Mouse (Mus musculus) forebrain, embryonic 13.5 days (tissue): ENCODE data around the gene S1pr3. TPM values are rescaled to one million over a fixed set of nuclear protein-coding genes. Genes with fewer than 3 reads are reported as not detected.

Experiments
- ATAC-seq: fragments of 200-750 bp; cut with Nextera tagmentation; 2 replicates; pipeline ENCODE4 v1.8.0; 2017
- H3K27ac ChIP-seq: fragments of 300-500 bp; sonication (generic); 2 replicates; pipeline ENCODE4 v1.5.1; 2015; ENCODE audit warnings: inconsistent platforms, mild to moderate bottlenecking, moderate library complexity
- H3K27me3 ChIP-seq: fragments of 300-500 bp; sonication (generic); 2 replicates; pipeline ENCODE4 v1.6.1; 2015; ENCODE audit warnings: mild to moderate bottlenecking, inconsistent platforms
- H3K36me3 ChIP-seq: fragments of 300-500 bp; sonication (generic); 2 replicates; pipeline ENCODE4 v1.6.1; 2015; ENCODE audit warnings: mild to moderate bottlenecking, inconsistent platforms; ENCODE audit not compliant: poor library complexity, severe bottlenecking
- H3K4me1 ChIP-seq: fragments of 300-500 bp; sonication (generic); 2 replicates; pipeline ENCODE4 v1.6.1; 2015; ENCODE audit warnings: inconsistent platforms
- H3K4me2 ChIP-seq: fragments of 300-500 bp; sonication (generic); 2 replicates; pipeline ENCODE4 v1.6.1; 2015; ENCODE audit warnings: inconsistent platforms, mild to moderate bottlenecking, moderate library complexity
- H3K4me3 ChIP-seq: fragments of 300-500 bp; sonication (generic); 2 replicates; pipeline ENCODE4 v1.5.1; 2015; ENCODE audit warnings: mild to moderate bottlenecking, inconsistent platforms
- H3K9ac ChIP-seq: fragments of 300-500 bp; sonication (generic); 2 replicates; pipeline ENCODE4 v1.6.1; 2015; ENCODE audit warnings: mild to moderate bottlenecking, inconsistent platforms
- H3K9me3 ChIP-seq: fragments of 300-500 bp; sonication (generic); replicated peaks from 2 replicates; pipeline ENCODE4 v1.6.1; 2016; ENCODE audit warnings: inconsistent platforms
- WGBS: fragments of 180-500 bp; shearing (Covaris S2); methylation state at CpG from one replicate; pipeline ENCODE4 v1.1.7; 2015; 5-methylcytosine and 5-hydroxymethylcytosine counted together
- polyA plus RNA-seq: library from polyadenylated mRNA; unstranded; fragments of >200 nt; fragmentation: Nextera tagmentation; extraction: Ambion mirVana; gene quantifications from 2 replicates; pipeline ENCODE4 v1.2.1, GENCODE M21; 2015

Gene S1pr3
- polyA plus RNA-seq, 1 experiment from 2014 or later = 8.5 TPM

DNA sequence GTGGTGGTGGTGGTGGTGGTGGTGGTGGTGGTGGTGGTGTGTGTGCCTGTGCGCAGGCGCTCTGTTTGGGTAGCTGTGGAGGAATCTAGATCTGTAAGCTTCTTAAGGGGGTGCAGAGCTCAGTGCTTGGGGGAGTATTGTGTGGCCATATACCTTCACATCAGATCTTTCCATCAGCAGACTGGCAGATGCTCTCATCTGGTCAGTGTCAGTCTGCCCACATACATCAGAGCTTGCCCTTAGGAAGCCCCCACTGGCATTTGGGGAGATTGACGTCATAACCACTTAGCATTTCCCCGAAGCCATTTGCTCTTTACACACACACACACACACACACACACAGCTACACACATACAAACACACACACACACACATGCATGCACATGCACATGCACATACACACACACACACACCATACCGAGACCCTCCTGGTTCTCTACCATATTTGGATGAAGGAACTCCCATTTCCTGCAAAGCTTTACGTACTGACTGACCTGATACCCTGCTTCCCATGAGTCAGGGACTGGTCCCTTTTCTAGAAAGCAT is 1.6 kb downstream of the S1pr3 start:
- H3K4me3 ChIP-seq = no peak overlapping the region; the same call in 1 of the 2 replicates
- 92% methylated on average over 6 of the region's 6 CpGs for WGBS

GRCm38 (mm10) chr13:51411243-51411642 is 2.8 kb downstream of the S1pr3 start:
- Histone ChIP-seq H3K27ac (no peak overlapping the region), H3K36me3 (0 out of 2 replicates have a peak, but pooled peaks cover 6% of the 10 kb centered on the region), H3K4me3 (no peak overlapping the region), H3K4me1 (peaks cover 22% of the 10 kb centered on the region), H3K9ac (no peak overlapping the region), H3K4me2 (no peak overlapping the region; the same call in 1 of the 2 replicates), H3K9me3 (no peaks in the 10 kb centered on the region), H3K27me3 (peaks cover 13% of the 10 kb centered on the region)
- 77% methylated on average over 9 of the region's 9 CpGs for WGBS
- no peak for ATAC-seq

More for the DNA sequence above, 1.6 kb downstream of the S1pr3 start:
- no peak overlapping the region for H3K9ac ChIP-seq
- no peak for ATAC-seq
- no peak overlapping the region for H3K27ac ChIP-seq
- peaks cover 22% of the 10 kb centered on the region for H3K4me1 ChIP-seq
- H3K27me3 ChIP-seq = peaks cover 13% of the 10 kb centered on the region
- H3K36me3 ChIP-seq = 0 out of 2 replicates have a peak, but pooled peaks cover 6% of the 10 kb centered on the region
- no peaks in the 10 kb centered on the region for H3K9me3 ChIP-seq
- 0 out of 2 replicates have a peak overlapping the region, but pooled peaks have one; percentile 2 for H3K4me2 ChIP-seq

DNA sequence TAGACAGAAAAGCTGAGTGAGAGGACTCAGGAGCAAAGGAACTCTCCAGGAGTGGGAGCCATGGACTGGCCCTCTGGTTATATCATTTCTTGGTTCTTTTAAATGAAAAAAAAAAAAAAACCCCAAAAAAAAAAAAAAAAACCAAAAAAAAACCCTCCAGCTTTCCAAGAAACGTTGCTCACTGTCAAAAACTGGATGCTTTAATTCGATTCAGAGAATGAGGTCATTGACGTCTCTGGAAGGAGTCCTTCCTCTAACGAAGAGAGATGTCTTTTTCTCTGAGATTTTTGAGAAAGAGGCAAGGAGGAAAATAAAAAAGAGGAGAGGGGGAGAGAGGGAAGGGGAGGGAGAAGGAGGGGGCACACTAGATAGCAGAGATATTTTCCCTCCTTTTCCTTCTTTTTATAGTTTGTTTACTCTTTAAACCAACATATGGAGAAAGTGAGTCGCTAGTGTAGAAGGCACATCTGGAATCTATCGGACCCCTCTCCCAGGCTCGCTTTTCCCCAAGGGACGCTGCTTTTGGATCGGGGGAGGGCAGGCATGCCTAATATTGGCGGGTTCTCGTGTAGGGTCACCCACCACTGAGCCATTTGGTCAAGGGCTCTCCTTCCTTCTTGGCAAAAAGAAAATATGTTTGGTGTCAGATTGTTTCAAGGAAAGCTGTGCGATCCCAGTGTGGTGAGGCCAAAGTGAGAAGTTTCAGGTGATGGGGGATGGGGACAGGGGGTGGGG is 3.4 kb downstream of the S1pr3 start:
- H3K9me3 ChIP-seq = no peaks in the 10 kb centered on the region
- H3K4me1 ChIP-seq = peaks cover 26% of the 10 kb centered on the region
- 59% methylated on average over 12 of the region's 12 CpGs for WGBS
- H3K36me3 ChIP-seq = 0 out of 2 replicates have a peak, but pooled peaks cover 6% of the 10 kb centered on the region
- no peak overlapping the region for H3K9ac ChIP-seq
- H3K4me2 ChIP-seq = no peak overlapping the region
- peaks cover 13% of the 10 kb centered on the region for H3K27me3 ChIP-seq
- no peak for ATAC-seq
- no peak overlapping the region for H3K27ac ChIP-seq
- no peak overlapping the region for H3K4me3 ChIP-seq

- no peaks in the 10 kb centered on the region for H3K9me3 ChIP-seq
- no peak overlapping the region for H3K27ac ChIP-seq
- no peak overlapping the region for H3K4me3 ChIP-seq
- no peak overlapping the region for H3K9ac ChIP-seq
- no peak for ATAC-seq
- H3K36me3 ChIP-seq = 0 out of 2 replicates have a peak, but pooled peaks cover 6% of the 10 kb centered on the region
- H3K4me2 ChIP-seq = no peak overlapping the region
- 62% methylated on average over 3 of the region's 3 CpGs for WGBS
- H3K4me1 ChIP-seq = peaks cover 35% of the 10 kb centered on the region
- peaks cover 6% of the 10 kb centered on the region; the same call in 1 of the 2 replicates for H3K27me3 ChIP-seq
Measured at GRCm38 (mm10) chr13:51413461-51413860, 5.0 kb downstream of the S1pr3 start.

DNA sequence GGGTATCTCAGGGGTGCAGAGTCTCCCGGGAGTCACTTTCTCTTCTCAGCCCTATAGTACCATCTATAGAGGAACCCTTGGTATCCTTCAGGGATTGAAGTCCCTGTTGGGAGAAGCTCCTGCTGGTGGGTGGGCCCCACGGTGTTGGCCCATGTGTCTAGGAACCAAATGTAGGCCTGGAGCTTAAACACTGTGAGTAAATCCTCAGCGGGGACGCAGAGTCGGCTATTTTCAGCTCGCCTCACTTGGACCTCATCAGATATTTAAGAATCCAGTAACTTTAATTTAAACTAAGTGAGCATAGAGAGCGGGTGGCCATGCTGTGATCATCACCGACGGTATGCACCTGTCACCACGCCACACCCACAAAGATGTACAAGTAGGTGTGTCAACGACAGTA is 8.3 kb downstream of the S1pr3 start:
- H3K4me2 ChIP-seq = peak overlapping the region; percentile 59; the same call in 1 of the 2 replicates
- H3K27me3 ChIP-seq = no peaks in the 10 kb centered on the region
- ATAC-seq = no peak
- H3K27ac ChIP-seq = no peak overlapping the region
- 93% methylated on average over 11 of the region's 11 CpGs for WGBS
- H3K4me3 ChIP-seq = no peak overlapping the region
- peaks cover 26% of the 10 kb centered on the region for H3K4me1 ChIP-seq
- no peaks in the 10 kb centered on the region for H3K9me3 ChIP-seq
- H3K9ac ChIP-seq = no peak overlapping the region
- 0 out of 2 replicates have a peak, but pooled peaks cover 6% of the 10 kb centered on the region for H3K36me3 ChIP-seq

DNA sequence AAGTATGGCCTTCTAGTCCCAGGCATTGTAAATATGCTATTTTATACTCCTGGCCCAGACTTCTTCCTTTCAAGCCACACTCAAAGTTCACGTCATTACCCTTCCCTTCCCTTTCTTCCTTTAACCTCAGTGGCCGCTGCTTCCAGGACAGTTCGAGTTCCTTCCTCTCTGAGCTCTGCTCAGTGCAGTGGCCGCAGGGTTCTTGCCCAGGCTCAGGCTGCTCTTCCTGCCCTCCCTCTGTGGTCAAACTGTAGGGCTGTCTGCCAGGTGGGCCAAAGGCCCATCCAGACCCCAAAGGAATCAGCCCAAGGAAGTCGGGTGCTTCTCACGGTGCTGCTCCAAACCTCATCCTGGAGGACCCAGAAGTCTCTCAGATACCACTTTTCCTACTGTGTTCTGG is 9.4 kb downstream of the S1pr3 start:
- Histone ChIP-seq H3K36me3 (0 out of 2 replicates have a peak, but pooled peaks cover 6% of the 10 kb centered on the region), H3K9me3 (no peaks in the 10 kb centered on the region), H3K4me2 (peak overlapping the region; percentile 59), H3K27ac (peak overlapping the region; percentile 65), H3K9ac (peak overlapping the region; percentile 71), H3K4me3 (peak overlapping the region; percentile 29), H3K27me3 (no peaks in the 10 kb centered on the region), H3K4me1 (peaks cover 20% of the 10 kb centered on the region)
- WGBS = 52% methylated on average over 6 of the region's 6 CpGs
- ATAC-seq = peak; percentile 25

GRCm38 (mm10) chr13:51418268-51418941 is 10.0 kb downstream of the S1pr3 start:
- WGBS = 2% methylated on average over 20 of the region's 20 CpGs
- Histone ChIP-seq H3K4me3 (peak overlapping the region; percentile 29), H3K9me3 (no peaks in the 10 kb centered on the region), H3K36me3 (0 out of 2 replicates have a peak, but pooled peaks cover 6% of the 10 kb centered on the region), H3K4me2 (peak overlapping the region; percentile 59), H3K27me3 (no peaks in the 10 kb centered on the region), H3K4me1 (peaks cover 20% of the 10 kb centered on the region), H3K27ac (peak overlapping the region; percentile 65), H3K9ac (peak overlapping the region; percentile 71)
- peak; percentile 86 for ATAC-seq

DNA sequence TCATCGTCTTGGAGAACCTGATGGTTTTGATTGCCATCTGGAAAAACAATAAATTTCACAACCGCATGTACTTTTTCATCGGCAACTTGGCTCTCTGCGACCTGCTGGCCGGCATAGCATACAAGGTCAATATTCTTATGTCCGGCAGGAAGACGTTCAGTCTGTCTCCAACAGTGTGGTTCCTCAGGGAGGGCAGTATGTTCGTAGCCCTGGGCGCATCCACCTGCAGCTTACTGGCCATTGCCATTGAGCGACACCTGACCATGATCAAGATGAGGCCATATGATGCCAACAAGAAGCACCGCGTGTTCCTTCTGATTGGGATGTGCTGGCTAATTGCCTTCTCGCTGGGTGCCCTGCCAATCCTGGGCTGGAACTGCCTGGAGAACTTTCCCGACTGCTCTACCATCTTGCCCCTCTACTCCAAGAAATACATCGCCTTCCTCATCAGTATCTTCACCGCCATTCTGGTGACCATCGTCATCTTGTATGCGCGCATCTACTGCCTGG is 10.6 kb downstream of the S1pr3 start:
- Histone ChIP-seq H3K27me3 (no peaks in the 10 kb centered on the region), H3K4me3 (no peak overlapping the region), H3K9ac (peak overlapping the region; percentile 22; the same call in 1 of the 2 replicates)

DNA sequence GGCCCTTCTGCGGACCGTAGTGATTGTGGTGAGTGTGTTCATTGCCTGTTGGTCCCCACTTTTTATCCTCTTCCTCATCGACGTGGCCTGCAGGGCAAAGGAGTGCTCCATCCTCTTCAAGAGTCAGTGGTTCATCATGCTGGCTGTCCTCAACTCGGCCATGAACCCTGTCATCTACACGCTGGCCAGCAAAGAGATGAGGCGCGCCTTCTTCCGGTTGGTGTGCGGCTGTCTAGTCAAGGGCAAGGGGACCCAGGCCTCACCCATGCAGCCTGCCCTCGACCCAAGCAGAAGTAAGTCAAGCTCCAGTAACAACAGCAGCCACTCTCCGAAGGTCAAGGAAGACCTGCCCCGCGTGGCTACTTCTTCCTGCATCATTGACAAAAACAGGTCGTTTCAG is 11.1 kb downstream of the S1pr3 start:
- ATAC-seq = no peak
- Histone ChIP-seq H3K4me3 (no peak overlapping the region), H3K9me3 (no peaks in the 10 kb centered on the region), H3K27ac (no peak overlapping the region), H3K4me2 (no peak overlapping the region), H3K27me3 (no peaks in the 10 kb centered on the region), H3K9ac (no peak overlapping the region), H3K36me3 (0 out of 2 replicates have a peak, but pooled peaks cover 5% of the 10 kb centered on the region), H3K4me1 (peaks cover 20% of the 10 kb centered on the region)
- 90% methylated on average over 15 of the region's 15 CpGs for WGBS

More for the DNA sequence above, 10.6 kb downstream of the S1pr3 start:
- Histone ChIP-seq H3K27ac (no peak overlapping the region), H3K9me3 (no peaks in the 10 kb centered on the region), H3K36me3 (0 out of 2 replicates have a peak, but pooled peaks cover 6% of the 10 kb centered on the region), H3K4me1 (peaks cover 20% of the 10 kb centered on the region), H3K4me2 (peak overlapping the region; percentile 59)
- ATAC-seq = peak; percentile 42
- WGBS = 81% methylated on average over 19 of the region's 19 CpGs

GRCm38 (mm10) chr13:51420861-51421260 is 12.4 kb downstream of the S1pr3 start:
- Histone ChIP-seq H3K9me3 (no peaks in the 10 kb centered on the region), H3K9ac (no peak overlapping the region), H3K4me1 (peaks cover 20% of the 10 kb centered on the region), H3K4me2 (no peak overlapping the region), H3K36me3 (no peaks in the 10 kb centered on the region), H3K27ac (no peak overlapping the region), H3K4me3 (no peak overlapping the region), H3K27me3 (no peaks in the 10 kb centered on the region)
- no peak for ATAC-seq
- WGBS = 85% methylated on average over 9 of the region's 9 CpGs

DNA sequence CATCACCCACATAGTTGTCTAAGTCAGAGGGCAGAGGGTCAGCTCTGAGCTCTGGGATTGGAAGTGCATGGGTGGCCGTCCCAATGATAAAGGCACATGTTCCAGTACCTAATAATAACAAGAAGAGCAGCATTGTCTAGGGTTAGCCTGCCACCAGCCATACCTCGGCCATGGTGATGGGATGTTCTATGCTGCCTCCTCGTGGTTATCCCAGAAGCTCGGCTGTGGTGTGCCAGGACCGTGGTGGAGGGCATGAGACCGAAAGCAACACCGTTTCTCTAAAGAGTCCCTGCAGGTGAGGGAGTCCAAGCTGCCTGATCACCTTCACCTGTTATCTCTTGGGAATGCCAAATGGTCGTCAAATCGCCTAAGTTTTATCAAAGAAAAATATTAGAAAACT is 15.2 kb downstream of the S1pr3 start:
- ATAC-seq = no peak
- 77% methylated on average over 9 of the region's 9 CpGs for WGBS
- H3K9ac ChIP-seq = no peak overlapping the region

More for the DNA sequence above, 15.2 kb downstream of the S1pr3 start:
- no peak overlapping the region for H3K4me2 ChIP-seq
- no peaks in the 10 kb centered on the region for H3K9me3 ChIP-seq
- no peaks in the 10 kb centered on the region for H3K27me3 ChIP-seq
- H3K27ac ChIP-seq = no peak overlapping the region
- no peak overlapping the region for H3K4me3 ChIP-seq
- H3K4me1 ChIP-seq = 0 out of 2 replicates have a peak, but pooled peaks cover 4% of the 10 kb centered on the region
- no peaks in the 10 kb centered on the region for H3K36me3 ChIP-seq
